Mouse (Mus musculus) retina, postnatal 7 days (tissue): Measurements from ENCODE around the gene Zfp185.
"Not testable (repeated sequence)": the region's sequence is repeated elsewhere in the genome, so short reads cannot be mapped to it uniquely, and the experiment has no call there.

Experiments
- DNase-seq: peaks from one replicate; pipeline ENCODE4 v3.0.0-alpha.2; 2012; ENCODE audit warnings: low read depth, low spot score

Zfp185 gene

DNA sequence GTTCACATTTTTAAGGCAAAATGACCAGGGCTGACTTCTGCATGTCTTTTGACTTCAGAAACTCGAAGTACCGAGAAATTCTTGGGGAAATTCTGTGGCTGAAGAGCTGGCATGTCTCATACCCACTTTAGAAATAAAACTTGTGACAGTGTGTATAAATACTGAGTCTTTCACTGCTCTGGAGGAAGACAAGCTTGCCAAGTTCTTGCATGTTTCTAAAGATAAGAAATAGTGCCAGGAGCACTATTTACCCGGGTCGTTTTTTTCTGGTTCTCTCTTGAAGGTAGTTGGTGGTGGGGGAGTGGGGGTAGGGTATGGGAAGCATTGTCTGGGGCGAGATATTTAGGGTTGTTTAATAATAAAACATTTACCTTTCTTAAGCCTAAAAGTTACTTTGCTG lies 75.2 kb downstream of the Zfp185 start:
- DNase-seq = no peak

DNA sequence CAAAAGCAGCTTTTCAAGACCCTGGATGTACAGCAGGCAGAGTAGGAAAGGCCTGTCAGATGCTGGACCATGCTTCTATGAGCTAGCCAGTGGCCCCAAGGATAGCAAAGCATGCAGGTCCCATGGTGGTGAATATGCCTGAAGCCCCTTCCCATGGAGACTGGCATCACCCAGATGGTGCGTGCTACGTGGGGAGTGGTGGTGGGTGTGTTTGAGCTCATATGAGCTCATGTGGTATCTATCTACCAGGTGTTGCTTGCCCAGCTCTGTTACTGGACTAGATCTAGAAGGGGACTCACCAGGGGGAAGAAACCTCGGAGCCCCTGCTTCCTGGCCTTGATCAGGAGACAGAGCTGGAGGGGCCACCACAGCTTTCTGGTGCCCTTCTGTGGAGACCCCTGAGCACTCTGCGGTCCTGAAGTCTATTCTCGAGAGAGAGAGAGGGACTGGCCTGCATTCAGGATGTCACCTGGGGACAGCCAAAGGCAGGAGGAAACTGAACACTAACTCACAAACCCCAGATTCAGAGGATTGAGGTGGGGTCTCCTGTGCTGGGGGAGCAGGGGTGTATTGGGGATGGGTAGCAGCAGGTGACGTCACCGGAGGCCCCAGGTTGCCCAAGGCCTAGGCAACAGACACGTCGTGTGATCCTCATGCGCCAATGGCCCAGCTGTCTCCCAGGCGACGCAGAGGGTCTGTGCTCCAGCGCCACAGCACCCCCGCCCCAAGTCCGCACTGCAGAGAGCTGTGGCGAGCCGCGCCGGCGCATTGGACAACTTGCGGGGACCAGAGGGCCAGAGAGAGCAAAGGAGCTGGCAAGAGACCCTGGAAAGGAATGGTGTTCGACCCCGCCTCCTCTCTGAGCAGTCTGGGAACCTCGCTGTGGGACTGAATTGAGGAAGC lies 76.6 kb downstream of the Zfp185 start:
- DNase-seq = no peak

DNA sequence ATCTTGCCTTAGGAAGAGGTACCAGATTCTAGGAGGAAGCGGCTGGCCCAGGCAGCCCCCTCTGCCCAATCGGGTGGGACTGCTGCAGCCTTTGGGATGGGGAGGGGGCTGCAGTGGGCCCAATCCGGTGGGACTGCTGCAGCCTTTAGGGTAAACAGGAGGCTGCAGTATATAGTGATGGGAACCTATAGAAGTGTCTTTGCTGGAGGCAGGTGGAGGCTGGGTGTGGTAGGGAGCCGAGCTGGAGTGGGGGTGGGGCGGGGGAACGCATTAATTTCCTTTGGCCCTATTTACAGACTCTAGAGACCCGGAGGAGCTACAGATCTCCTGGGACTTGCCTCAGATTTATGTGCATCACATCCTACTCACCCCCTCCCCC lies 77.3 kb downstream of the Zfp185 start, which contains the start of gene Pnma3:
Pnma3 (plus strand) TSS at position 373 of the 379 bp plus-strand sequence.
- DNase-seq = no peak

DNA sequence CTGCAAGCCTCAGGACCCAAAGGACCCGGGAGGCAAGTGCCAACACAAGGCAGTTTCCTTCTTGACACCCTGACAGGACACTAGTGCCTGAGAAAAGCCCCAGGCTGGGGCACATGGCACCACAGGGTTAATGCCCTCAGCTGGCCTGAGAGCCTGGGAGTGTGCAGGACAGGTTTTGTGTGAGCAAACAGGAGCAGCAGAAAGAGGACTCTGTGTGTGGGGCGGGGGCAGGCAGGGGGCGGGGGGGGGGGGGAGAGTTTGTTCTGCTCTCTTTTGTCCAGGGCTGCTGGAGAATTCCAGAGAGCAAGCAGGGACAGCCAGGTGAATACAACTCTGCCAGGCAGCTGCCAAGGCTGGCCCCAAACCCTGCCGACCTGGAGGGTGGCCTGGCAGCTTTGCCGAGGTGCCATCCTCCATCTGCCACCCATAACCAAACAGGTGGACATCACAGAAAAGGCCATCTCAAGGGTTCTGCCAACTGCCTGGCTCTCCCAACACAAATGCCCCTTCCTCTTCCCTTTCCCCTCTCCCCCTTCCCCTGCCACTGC lies 79.7 kb downstream of the Zfp185 start:
- not testable (repeated sequence) for DNase-seq
